Mouse (Mus musculus) E14TG2a.4 (cell line): Measurements from ENCODE around the gene Sec22b.

Experiments
- H3K27me3 ChIP-seq: 2 replicates; pipeline ENCODE4 v1.6.1; 2014; ENCODE audit warnings: low read length, control low read depth; ENCODE audit not compliant: insufficient read depth
- H3K36me3 ChIP-seq: 2 replicates; pipeline ENCODE4 v1.6.1; 2014; ENCODE audit warnings: low read length, control low read depth; ENCODE audit not compliant: insufficient read depth
- H3K4me1 ChIP-seq: replicated peaks from 2 replicates; pipeline ENCODE4 v1.6.1; 2014; ENCODE audit warnings: low read depth, low read length, control low read depth
- H3K4me3 ChIP-seq: replicated peaks from 2 replicates; pipeline ENCODE4 v1.5.1; 2014; ENCODE audit warnings: mild to moderate bottlenecking, low read length
- H3K9me3 ChIP-seq: 2 replicates; pipeline ENCODE4 v1.6.1; 2014; ENCODE audit warnings: low read length, control low read depth
- CTCF ChIP-seq: conservative IDR thresholded peaks from 2 replicates; pipeline ENCODE4 v1.5.1; 2014; ENCODE audit warnings: low read length
- NANOG ChIP-seq: IDR thresholded peaks from 2 replicates; pipeline ENCODE4 v1.6.1; 2014; ENCODE audit warnings: borderline replicate concordance, low read length, mixed read lengths
- POU5F1 ChIP-seq: IDR thresholded peaks from 2 replicates; pipeline ENCODE4 v1.6.1; 2014; ENCODE audit warnings: low read length, borderline replicate concordance

Gene Sec22b

DNA sequence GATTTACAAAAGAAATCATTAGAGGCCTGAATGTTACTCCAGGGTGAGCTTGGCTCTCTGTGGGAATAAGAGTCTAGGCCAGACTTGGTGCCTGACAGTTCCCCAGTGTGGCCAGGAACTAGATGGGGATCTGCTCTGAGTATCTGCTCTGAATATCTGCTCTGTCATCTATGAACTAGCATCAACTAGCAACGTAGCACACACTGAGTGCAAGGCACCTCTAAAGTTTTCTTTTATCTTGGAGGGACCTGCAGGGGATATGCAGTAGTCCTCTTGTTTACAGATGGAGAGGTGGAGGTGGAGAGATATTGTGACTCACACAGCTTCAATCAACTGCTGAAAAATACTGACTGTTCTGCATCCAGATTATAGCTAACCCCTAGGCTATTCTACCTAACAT, 68.0 kb downstream of the Sec22b start:
- no peaks in the 10 kb centered on the region for H3K36me3 ChIP-seq

DNA sequence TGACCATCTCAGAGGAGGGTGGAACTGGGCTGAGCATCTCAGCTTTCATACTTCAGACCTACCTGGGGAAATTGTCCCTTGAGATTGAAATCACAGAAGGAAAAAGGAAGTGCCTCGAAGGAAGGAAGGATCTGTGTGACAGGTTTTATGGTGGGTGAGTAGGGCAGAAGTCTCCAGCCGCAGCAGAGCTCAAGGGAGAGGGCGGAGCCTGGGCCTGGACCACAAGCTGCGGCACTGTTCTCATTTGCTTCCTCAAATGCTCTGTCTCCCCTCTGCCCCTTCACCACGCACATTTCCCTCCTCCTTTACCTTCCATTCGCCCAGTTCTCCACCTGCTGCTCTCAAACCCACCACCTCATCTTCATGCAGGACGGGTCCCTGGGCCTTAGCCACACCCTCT, 70.1 kb downstream of the Sec22b start:
- Histone ChIP-seq H3K36me3 (no peaks in the 10 kb centered on the region), H3K4me1 (peaks cover 15% of the 10 kb centered on the region; the same call in 1 of the 2 replicates), H3K9me3 (no peaks in the 10 kb centered on the region), H3K4me3 (0 out of 2 replicates have a peak overlapping the region, but pooled peaks have one; percentile 17), H3K27me3 (peaks cover 16% of the 10 kb centered on the region; the same call in 1 of the 2 replicates)
- TF ChIP-seq NANOG = no peak
- TF ChIP-seq POU5F1 = no peak
- no peak for TF ChIP-seq CTCF

More for the DNA sequence above, 68.0 kb downstream of the Sec22b start:
- H3K9me3 ChIP-seq = no peaks in the 10 kb centered on the region
- H3K4me3 ChIP-seq = no peak overlapping the region
- TF ChIP-seq CTCF (no peak), NANOG (no peak), POU5F1 (no peak)
- peaks cover 16% of the 10 kb centered on the region; the same call in 1 of the 2 replicates for H3K27me3 ChIP-seq
- H3K4me1 ChIP-seq = peaks cover 15% of the 10 kb centered on the region; the same call in 1 of the 2 replicates

DNA sequence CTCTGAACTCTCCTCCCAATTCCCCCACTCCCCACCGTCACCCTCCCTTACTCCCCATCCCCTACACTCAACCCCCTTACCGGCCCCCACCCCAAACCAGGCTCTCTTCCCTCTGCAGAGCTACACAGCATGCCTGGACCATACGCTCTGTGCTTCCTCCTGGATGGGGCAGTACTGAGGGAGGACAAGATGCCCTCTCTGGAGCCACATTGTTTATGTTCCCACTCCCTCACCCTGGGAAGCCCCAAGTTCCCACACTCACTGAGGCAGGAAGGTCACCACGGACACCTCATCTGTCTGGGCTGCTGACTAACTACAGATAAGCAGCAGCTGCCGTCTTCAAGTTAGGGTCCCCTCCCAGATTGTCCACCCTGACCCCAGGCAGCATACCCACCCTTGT, 71.2 kb downstream of the Sec22b start:
- H3K4me3 ChIP-seq = no peak overlapping the region
- TF ChIP-seq NANOG = no peak
- no peak for TF ChIP-seq POU5F1
- no peak for TF ChIP-seq CTCF
- H3K36me3 ChIP-seq = no peaks in the 10 kb centered on the region

DNA sequence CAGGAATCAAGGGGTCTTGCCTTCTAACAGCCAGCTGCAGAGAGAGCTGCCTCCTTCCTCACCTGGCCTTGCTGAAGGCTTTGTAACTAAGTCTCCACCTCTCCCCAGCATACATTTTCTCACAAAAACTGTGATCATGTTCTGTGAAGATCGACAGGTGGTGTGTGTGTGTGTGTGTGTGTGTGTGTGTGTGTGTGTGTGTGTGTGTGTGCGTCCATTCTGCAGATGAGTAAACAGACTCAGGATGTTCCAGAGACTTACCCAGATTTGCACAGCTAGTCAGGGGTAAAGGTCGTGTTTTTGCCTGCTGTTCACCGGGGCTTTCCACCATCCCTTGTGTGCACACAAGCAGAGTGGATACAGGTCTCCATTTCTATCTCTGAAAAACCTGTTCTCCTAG, 71.7 kb downstream of the Sec22b start:
- TF ChIP-seq NANOG (no peak), POU5F1 (no peak), CTCF (no peak)
- no peak overlapping the region for H3K4me3 ChIP-seq

More for the DNA sequence above, 71.2 kb downstream of the Sec22b start:
- Histone ChIP-seq H3K9me3 (no peaks in the 10 kb centered on the region), H3K27me3 (peaks cover 16% of the 10 kb centered on the region; the same call in 1 of the 2 replicates), H3K4me1 (peaks cover 16% of the 10 kb centered on the region; the same call in 1 of the 2 replicates)

More for the DNA sequence above, 71.7 kb downstream of the Sec22b start:
- Histone ChIP-seq H3K27me3 (peaks cover 16% of the 10 kb centered on the region; the same call in 1 of the 2 replicates), H3K9me3 (no peaks in the 10 kb centered on the region), H3K4me1 (peaks cover 18% of the 10 kb centered on the region; the same call in 1 of the 2 replicates), H3K36me3 (no peaks in the 10 kb centered on the region)
